Mouse (Mus musculus): ENCODE results near the gene Sufu.

The Sufu gene

DNA sequence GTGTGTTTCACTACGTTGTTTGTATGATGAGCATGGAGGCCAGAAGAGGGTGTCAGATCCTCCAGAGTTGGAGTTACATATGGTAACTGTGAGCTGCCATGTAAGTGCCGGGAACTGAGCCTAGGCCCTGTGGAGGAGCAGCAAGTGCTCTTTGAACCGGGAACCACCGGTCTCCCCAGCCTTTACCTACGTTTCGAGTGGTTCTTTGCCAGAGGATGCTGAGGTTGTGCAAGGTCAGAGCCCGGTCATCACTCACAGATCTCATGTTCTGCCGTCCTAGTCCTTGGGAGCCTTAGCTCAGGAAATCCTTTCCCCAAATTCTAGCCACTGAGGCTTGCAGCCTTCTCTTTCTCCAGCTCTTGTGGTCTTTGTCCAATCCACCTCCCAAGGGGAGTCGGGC is 37.5 kb downstream of the Sufu start:
- no peak for DNase-seq

DNA sequence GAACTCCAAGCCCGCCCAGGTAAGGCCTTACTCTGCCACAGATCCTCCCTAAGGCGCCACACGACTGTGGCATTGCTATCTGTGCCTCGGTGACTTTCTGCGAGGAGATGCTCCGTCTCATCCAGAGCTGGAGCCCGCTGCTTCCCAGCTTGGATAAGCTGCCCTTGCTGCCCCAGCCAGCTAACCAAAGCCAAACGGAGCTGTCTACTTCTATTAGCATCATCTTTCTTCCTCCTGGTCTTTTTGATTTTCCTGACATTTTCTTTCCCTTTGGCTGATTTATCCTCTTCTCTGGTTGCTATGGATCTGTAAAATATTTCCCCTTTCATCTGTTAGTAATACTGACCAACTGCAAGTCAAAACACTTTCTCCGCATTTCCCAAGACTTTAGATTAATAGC is 37.9 kb downstream of the Sufu start:
- DNase-seq = no peak

DNA sequence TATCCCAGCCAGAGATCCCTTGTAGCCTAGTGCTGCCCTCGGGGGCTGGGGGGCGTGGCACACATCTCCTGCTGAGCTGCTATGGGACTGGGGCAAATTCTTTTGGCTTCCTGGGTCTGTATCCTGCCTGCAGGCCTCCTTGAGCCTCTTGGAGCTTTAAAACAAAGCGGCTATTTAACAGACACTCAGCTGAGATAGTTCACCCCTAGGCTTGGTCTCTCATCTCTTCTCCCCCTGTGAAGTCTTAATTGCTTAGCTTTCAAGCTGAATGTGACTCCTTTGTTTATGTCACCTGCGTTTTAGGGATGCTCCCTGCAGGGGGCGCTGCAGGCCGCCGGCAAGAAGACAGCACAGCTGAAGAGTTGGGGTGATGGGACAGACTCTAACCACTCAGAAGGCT is 38.8 kb downstream of the Sufu start:
- DNase-seq = no peak

DNA sequence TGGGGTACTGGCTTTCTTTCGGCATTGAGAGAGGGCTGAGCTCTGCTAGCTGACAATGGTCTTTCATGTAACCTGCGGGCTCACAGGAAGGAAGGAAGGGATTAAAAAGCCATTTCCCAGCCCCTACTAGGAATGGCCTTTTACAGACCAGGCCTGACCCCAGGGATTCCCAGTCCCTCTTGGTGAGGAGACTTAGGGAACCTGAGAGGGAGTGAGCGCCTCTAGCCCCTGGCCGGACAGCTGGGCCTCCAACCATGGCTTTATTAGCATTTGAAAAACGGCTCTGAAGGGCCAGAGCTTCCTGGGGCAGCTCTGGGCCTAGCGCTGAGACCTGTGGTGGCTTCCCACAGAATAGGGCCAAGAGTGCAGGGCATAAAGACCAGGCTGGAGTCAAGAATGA is 46.8 kb downstream of the Sufu start:
- no peak for DNase-seq

DNA sequence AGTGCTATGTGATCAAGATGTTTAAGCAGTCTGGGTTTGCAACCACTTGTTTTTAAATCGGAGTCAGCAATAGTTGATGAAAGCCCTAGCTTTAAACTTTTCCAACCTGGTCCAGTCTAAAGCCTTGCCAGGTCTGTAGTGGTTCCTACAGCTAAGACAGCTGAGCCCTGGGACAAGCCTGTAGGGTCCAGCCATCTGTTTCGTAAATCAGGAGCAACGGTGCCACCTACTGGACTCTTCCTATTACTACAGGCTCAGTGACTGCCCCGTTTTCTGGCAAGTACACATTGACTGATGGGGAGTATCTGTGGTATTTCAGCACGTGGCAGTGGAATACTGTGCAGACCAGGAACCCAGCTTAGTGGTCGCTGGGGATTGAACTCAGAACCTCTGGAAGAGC is 47.5 kb downstream of the Sufu start:
- peak; percentile 67 for DNase-seq

DNA sequence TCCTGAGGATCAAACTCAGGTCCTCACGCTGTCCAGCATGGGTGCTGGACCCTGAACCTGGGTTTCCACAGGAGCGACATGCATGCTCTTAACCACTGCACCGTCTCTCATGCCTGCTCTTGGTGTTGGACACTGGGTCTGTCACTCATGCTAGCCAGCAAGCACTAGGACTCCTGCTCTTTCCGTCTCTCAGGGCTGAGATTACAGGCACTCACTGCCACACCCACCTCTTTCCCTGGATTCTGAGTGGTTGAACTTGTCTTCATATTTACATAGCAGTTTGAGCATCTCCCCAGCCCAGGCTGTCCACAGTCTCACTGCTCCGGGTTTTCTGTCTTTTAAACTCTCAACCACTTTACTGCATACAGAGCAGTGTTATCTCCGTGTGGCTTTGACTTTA is 48.9 kb downstream of the Sufu start:
- no peak for DNase-seq

DNA sequence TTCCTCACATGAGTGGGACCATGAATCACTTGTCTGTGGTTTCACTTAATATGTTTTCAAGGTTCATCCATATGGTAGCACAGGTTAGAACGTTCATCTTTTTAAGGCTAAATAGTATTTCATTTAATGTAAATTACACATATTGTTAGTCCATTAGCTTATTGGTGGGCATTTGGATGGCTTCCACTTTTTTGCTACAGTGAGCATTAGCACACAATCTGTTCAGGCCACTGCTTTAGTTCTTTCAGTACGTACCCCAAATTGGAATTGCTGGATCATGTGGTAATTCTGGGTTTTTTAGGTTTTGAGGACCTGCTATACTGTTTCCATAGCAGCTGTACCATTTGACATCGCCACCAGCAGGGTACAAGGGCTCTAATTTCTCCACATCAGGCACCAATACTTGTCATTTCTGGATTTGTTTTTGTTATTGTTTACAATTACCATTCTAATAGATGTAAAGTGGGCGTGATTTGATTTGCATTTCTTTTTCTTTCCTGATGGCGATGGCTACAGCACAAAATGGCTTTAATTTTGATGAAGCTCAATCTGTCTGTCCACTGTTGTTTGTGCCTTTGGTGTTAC is 49.8 kb downstream of the Sufu start:
- no peak for DNase-seq

DNA sequence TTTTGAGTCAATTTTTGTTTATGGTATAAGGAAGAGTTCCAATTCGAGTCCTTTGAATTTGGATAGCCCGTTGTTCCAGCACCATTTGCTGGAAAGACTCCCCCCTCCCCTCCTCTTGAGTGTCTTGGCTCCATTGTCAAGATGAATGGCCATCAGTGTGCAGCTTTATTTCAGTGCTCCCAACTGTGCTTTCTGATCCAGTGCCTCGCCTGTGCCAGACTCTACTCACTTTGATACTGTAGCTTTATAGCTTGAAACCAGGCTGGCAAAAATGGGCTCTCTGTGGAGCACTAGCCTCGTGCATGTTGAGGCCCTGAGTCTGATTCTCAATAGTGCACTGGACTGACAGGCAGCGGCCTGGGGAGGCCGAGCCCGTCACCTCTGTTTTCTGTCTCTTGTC is 50.4 kb downstream of the Sufu start:
- no peak for DNase-seq

DNA sequence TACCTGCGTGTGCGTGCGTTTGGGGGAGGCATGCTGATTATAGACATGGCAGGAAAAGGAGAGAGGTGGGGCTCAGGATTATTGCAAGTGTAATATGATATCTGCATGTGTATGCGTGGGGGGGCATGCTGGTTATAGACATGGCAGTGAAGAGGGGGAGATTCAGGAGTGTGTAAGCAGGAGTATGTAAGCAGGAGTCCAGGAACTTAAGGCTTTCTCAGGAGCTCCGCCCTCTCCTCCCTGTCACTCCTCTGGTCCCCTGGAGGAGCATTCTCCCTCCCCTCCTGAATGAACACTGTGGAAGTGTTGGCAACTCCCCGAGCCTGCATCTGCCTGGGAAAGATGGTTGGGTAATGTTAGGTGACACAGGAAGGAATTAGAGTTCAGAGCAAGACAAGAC is 51.2 kb downstream of the Sufu start:
- DNase-seq = no peak

DNA sequence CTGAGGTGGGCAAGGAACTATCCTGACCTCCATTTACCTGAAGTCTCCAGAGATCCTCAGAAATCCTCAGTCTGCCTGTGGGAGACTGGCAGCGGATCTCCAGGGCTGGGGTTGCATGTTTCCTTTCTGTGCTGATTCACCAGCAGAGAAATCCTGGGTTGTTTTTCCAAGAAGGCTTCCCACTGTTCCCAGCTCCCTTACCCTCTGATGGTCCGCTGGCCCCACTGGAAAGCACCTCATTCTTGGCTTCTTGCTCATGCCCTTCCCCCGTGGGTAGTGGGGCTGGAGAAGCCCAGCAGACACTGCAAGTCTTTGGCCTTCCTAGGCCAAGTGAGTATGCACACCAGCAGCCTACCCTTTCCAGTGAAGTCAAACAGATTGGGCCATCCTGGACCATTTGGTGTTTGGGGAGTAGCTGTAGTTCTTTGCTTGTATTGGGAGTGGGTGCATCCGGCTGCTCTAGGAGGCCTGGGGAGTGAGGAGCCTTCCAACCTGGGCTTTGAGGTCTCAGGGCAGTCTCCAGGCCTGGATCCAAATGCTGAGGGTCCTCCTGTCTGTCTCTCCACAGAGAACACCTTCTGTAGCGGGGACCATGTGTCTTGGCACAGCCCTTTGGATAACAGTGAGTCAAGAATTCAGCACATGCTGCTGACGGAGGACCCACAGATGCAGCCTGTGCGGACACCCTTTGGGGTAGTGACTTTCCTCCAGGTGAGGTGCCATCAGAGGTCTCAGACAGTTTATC is 52.7 kb downstream of the Sufu start:
- no peak for DNase-seq

DNA sequence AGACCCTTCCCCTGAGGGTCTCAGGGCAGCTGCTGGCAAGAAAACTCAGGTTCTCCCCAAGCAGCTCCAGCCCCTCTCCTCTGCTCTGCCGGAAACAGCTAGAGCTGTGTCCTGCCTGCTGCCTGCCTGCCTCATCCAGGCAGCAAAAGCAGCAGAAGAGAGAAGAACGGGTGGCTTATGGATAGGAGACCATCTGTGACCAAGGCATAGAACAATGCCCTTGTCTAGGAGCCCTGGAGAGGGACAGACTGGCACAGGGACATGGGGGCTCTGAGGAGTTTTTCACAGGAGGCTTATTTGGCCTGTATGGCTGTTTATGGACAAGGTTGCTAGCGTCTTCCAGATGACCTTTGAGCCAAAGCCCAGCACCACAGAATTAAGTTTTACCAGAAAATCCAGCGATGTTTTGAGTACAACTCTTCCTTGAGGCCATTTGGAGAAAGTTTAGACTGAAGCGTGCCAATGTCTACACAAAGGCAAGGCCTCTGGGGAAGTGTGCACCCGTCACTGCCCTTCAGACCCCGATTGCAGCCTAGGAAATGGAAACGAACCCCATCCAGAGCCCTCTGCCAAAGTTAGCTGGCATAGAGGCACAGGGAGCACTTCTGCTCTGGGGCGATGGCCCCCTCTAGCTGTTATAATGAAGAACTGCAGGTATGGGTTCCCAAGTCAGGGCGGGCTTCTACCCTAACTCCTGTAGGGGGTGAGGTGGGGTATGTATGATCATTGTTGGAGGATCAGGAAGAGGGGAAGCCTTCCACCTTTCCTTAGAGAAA is 55.5 kb downstream of the Sufu start:
- DNase-seq = peak; percentile 53

DNA sequence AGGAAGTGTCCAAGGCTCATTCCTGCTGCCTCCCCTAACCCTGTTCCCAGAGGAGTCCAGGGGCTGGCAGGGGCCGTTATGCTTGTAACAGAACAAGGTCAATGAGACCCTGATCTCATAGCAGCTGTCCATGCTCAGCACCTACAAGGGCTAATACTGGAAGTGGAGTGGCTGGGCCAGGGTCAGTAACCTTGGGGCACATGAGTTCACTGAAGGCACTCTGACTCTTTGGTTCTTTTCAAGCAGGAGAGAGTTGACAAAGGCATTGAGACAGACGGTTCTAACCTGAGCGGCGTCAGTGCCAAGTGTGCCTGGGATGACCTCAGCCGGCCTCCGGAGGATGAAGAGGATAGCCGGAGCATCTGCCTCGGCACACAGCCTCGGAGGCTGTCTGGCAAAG is 56.2 kb downstream of the Sufu start:
- no peak for DNase-seq

DNA sequence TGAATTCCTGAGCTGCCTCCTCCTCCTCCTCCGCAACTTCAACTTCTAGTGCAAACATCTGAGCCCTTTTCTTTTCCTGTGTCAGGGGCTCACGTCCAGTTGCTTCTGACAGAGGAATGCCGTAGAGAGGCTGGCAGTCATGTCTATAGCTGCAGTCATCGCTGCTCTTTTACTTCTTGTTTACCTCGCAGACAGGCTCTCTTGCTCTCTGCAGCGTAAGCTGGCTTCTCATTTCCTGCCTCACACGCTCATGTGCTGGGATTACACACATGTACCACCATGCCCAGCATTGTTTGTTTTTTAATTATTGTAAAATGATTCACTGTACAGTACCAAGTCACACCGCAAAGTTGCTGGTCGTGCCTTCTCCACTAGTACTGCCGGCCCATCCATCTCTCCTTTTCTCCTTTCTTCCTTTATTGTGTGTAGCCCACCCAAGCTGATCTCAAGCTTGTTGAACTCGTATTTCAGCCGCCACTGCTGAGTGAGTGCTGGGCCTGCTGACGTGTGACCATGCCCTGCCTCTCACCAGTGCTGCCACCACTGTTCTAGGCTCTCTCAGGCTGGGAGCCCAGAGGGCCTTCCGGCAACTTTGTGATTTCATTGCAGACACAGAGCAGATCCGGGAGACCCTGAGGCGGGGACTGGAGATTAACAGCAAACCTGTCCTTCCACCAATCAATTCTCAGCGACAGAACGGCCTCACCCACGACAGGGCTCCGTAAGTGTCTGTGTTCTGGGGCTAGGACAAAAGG is 57.6 kb downstream of the Sufu start:
- DNase-seq = no peak

DNA sequence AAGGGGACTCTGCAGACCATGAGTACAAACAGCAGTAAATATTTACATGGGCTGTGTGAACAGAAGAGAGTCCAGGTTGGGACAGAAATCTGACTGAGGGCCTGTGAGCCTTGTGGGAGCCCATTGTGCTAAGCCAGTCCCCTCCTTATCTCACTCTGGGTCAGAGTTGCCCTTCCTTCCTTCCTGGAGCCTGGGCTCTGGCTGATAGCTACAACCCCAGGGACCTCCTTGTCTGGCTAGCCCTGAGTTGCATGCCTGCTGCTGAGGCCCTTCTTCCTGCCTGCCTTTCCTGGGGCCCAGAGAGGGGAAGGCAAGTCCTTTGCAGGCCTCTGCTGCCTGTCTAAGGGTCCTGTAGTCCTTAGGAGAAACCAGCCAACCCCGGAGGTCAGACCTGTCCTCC is 58.3 kb downstream of the Sufu start:
- no peak for DNase-seq

DNA sequence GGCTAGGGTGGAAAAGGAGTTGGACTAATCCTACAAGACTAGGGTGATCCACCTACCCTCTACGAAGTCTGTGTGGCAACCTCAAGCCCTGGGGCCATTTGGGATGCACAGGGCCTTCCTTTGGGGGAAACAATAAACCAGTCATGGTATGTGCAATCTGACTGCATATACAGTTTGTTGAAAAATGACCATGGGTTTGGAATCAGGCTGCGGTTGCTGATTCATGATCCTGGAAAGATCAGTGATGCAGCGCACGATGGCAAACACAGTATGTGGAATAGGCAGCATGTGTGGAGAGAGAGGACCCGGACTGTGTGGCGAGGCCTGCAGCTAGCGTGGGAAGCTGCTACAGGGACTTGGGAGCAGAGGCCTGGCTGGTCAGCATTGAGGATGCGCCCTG is 58.9 kb downstream of the Sufu start:
- no peak for DNase-seq

DNA sequence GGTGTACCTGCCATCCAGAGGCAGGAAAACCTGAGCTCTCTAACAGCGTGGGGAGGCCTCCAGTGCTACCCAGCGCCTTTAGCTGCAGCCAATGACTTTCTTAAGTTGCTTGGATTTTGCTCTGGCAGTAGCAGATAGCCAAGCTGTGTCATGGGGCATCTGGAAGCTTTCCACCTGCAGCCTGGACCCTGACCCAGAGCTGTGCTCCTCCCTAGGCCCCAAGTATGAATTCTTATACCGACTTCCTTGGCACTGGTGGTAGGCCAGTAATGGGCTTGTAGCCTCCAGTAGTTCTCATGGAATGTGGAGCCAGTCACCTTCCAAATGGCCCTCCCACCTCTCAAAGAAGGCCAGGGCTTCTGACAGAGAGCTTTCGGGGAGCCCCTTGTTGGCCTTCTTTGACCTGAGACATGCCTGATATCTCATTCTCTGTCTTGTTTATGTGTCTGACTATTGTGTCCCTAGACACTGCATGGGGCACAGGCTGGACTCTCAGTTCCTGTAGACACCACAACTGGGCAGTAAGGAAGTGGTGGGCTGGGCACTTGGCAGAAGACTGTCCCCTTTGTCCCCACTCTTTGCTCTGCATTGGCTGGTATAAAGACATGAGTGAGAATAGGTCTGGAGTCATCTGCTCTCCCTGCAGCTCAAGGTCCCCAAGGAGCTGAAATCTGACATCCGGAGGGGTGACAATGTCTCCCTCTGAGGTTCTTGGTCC is 59.5 kb downstream of the Sufu start:
- no peak for DNase-seq

DNA sequence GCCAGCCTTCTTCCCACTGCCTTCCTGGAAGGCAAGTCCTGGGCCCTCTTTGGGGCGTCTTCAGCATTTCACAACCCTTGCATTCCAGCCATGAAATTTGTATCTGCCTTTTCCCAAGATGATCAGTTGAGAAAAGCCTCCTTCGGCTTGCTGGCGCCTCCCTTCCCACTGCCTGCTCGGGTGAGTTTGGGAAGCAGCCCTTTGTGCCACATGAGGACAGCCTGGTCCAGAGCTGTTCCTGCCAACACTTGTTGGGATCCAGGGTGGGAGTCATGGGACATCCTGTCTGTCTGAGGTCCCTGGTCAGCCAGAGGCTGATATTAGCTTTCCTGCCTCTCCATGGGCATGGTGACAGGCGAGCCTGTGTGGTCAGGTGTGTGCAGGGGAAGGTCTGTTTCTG is 61.1 kb downstream of the Sufu start:
- DNase-seq = no peak

DNA sequence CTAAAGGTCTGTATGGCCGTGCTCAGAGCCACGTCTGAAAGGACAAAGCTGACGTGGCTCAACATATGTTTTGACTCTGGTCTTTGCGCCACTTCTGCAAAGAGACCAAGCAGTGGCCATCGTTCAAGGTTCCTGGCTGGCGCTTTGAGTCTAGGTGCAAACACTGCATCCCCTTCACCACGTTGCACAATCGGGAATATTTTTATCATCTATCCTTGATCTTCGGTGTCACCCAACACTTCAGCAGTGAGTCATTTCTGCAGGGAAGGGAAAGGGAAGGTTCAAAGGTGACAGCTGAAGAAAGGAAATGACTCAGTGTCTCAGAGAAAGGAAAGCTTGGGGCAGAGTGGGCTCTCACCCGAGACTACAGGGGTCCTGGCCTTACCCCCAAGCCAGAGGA is 62.6 kb downstream of the Sufu start:
- no peak for DNase-seq

DNA sequence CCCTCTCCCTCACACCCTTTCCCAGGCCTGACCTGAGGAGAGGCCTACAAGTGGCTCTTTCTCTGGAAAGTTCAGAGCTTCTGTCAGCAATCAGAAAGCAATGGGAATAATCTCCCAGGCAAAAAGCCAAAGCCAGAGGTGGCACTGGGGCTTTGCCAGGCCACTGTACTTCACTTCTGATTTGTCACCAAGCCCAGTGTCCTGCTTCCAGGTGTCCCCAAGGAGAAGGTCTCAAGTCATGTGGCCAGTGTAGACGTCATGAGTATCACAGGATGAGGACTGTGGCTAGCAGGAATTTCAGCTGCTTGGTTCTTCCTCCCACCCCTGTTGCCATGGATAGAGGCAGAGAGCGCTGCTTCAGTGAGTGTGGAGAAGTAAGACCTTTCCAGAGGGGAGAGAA is 63.2 kb downstream of the Sufu start:
- no peak for DNase-seq

DNA sequence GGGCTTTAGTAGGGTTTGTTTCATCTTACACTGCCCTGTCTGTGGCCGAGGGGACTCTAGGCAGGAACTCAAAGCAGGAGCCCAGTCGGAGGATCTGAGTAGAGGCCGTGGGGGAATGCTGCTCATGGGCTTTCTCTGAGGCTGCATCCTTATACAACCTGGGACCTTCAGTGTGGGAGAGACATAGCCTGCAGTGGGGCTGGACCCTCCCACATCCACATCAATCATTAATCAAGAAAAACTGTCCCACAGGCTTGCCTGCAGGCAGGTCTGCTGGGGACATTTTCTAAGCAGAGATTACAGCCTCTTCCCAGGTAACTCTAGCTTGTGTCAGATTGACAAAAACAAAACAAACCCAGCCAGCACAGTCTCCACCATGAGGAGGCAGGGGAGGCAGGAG is 65.9 kb downstream of the Sufu start:
- DNase-seq = no peak

DNA sequence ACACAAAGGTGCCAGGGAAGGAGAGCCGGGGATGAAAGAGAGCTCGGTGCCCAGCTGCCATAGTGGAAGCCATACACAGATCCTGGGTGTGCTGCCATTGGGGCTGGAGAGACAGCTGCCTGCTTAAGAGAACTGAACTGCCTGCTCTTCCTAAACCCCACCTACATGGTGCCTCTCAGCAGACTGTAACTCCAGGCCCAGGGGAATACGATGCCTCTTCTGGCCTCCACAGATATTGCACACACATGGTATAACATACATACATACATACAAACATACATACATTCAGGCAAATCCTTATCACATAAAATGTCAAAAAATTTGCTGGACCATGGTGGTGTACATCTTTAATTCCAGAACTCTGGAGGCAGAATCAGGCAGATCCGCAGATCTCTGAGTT is 66.8 kb downstream of the Sufu start:
- DNase-seq = no peak

DNA sequence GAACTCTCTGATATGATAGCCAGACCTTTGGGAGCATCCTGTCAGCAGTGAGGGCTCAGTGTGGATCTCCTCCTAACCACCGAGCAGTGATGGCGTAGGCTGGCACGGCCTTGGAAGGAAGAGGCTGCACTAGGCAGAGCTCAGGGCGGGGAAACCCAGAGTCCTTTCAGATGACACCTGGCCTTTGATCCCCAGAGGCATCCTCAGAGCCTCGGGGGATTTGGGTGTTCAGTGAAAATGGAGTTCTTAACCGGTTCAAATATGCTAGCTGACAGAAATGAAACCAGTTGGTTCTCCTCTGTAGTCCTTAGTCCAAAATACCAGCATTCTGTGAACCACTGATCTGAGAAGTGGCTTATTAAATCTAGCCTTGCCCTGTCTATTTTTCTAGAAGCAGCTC is 69.5 kb downstream of the Sufu start:
- no peak for DNase-seq

DNA sequence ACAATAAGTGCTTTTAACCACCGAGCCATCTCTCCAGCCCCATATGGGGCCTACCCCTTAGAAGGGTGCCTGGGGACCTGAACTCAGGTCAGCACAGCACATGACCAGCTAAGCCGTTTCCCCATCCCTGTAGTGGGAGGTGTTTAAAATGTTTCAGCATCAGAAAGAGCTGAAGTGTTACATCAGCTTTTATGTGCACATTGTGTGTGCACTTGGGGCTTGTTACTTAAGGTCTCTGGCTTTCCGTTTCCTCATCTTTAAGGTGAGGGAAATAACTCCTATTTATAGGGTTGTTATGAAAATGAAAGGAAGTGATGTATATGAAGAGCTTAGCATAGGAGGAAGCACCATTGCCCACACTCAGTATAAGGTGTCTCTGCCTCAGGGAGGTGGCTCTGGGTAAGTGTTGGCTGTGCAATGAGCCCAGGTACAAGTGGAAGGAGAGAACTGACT is 70.4 kb downstream of the Sufu start:
- no peak for DNase-seq

Data from right cerebral cortex, adult 18-20 months (tissue).